Mouse (Mus musculus) midbrain, embryonic 15.5 days (tissue): ENCODE results near the gene Cops9. TPM values are rescaled to one million over a fixed set of nuclear protein-coding genes. Genes with fewer than 3 reads are reported as not detected.

Experiments
- ATAC-seq: fragments of 200-750 bp; cut with Nextera tagmentation; replicated peaks from 2 replicates; pipeline ENCODE4 v1.8.0; 2017; ENCODE audit warnings: moderate TSS enrichment
- H3K27ac ChIP-seq: fragments of 300-500 bp; sonication (generic); 2 replicates; pipeline ENCODE4 v1.5.1; 2015; ENCODE audit warnings: mild to moderate bottlenecking, inconsistent platforms
- H3K27me3 ChIP-seq: fragments of 300-500 bp; sonication (generic); replicated peaks from 2 replicates; pipeline ENCODE4 v1.6.1; 2015; ENCODE audit warnings: inconsistent platforms
- H3K36me3 ChIP-seq: fragments of 300-500 bp; sonication (generic); replicated peaks from 2 replicates; pipeline ENCODE4 v1.6.1; 2015; ENCODE audit warnings: inconsistent platforms
- H3K4me1 ChIP-seq: fragments of 300-500 bp; sonication (generic); 2 replicates; pipeline ENCODE4 v1.6.1; 2015; ENCODE audit warnings: inconsistent platforms
- H3K4me2 ChIP-seq: fragments of 300-500 bp; sonication (generic); 2 replicates; pipeline ENCODE4 v1.6.1; 2015; ENCODE audit warnings: inconsistent platforms, mild to moderate bottlenecking, moderate library complexity
- H3K4me3 ChIP-seq: fragments of 300-500 bp; sonication (generic); 2 replicates; pipeline ENCODE4 v1.5.1; 2015; ENCODE audit warnings: mild to moderate bottlenecking, inconsistent platforms
- H3K9ac ChIP-seq: fragments of 300-500 bp; sonication (generic); 2 replicates; pipeline ENCODE4 v1.6.1; 2015; ENCODE audit warnings: mild to moderate bottlenecking, inconsistent platforms
- H3K9me3 ChIP-seq: fragments of 300-500 bp; sonication (generic); 2 replicates; pipeline ENCODE4 v1.6.1; 2016; ENCODE audit warnings: inconsistent platforms
- WGBS: fragments of 180-500 bp; shearing (Covaris S2); methylation state at CpG from one replicate; pipeline ENCODE4 v1.1.7; 2015; ENCODE audit warnings: mixed read lengths; 5-methylcytosine and 5-hydroxymethylcytosine counted together
- polyA plus RNA-seq: library from polyadenylated mRNA; unstranded; fragments of >200 nt; fragmentation: Nextera tagmentation; extraction: Ambion mirVana; gene quantifications from 2 replicates; pipeline ENCODE4 v1.2.1, GENCODE M21; 2015

The Cops9 gene
- polyA plus RNA-seq, 1 experiment from 2014 or later, result 526 TPM

DNA sequence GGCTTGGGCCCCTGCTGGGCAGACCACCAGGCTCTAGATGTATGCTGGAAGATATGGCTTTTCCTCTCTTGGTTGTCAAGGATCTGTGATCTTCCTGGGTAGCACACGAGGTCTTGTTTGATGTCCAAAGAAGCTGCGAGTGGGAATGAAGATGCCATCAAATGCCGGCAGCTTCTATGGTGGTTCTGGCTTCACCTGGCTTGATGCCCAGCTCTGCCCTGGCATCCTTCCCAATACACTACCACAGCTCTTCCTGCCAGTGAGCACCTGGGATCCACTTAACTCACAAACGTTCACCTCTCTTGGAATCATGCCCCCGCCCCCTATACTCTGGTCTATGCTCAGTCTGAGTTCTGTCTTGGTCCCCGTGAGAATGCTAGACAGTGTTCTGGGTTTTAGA is 25.3 kb upstream of the Cops9 start:
- Histone ChIP-seq H3K36me3 (no peaks in the 10 kb centered on the region), H3K4me2 (no peak overlapping the region), H3K9ac (no peak overlapping the region), H3K4me3 (no peak overlapping the region), H3K9me3 (no peaks in the 10 kb centered on the region), H3K27me3 (no peaks in the 10 kb centered on the region), H3K27ac (no peak overlapping the region), H3K4me1 (no peaks in the 10 kb centered on the region)
- no peak for ATAC-seq
- WGBS, result 82% methylated on average over 6 of the region's 6 CpGs

DNA sequence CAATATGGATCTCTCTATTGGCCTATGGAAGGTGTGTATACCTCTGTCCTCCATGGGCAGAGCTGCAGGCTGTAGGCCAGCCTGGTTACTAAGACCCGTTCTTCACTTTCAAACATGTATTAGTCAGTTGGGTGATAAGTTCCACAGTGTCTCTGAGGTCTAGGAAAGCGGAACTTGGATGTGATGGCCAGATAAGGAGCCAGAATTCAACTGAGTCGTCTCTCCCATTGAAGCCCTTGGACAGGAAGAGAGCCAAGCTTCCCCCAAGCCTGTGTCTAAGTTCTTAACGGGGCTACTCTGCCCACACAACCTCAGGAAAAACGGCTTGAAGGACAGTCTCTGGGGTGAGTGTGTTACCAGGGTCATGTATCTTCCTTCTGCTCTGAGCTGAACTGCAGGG is 17.6 kb upstream of the Cops9 start:
- Histone ChIP-seq H3K4me1 (no peaks in the 10 kb centered on the region), H3K27ac (no peak overlapping the region), H3K9me3 (no peaks in the 10 kb centered on the region), H3K4me3 (no peak overlapping the region), H3K9ac (no peak overlapping the region), H3K36me3 (no peaks in the 10 kb centered on the region), H3K27me3 (no peaks in the 10 kb centered on the region), H3K4me2 (no peak overlapping the region)
- ATAC-seq, result no peak
- WGBS, result 75% methylated on average over 5 of the region's 5 CpGs

DNA sequence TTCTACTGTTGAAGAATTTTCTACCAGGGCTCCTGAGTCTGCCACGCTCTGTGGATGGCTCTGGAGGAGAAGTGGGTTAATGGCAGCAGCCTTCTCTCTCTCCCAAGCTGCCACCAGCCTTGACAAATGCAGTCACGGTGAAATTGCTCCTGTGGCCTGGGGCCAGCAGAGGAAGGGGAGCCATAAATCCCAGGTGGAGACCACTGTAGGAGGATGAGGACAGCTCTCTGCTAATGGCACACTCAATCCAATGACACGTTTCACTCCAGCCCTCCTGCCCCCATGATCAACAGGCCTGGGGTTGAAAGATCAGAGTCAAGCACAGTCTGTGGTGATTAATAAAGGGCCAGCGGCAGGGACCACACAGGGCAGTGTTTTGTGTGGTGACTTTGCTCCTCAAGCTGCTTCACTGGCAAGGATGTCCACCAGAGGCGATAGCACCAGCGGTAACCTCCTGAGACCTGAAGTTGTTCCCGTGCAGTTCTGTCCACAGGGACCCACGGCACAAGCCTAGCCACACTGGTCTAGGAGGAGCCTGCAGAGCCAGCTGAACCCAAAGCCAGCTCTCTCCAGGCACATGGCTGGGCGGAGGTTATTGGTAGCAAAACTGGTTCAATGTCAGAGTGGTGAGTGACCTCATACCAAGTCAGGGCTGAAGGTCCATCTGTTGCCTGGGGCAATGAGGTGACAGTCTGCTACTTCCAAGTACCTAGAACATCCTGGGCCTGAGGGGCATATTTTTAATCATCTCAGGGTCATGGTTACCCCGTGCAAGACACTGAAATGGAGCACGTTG is 15.4 kb upstream of the Cops9 start:
- Histone ChIP-seq H3K4me3 (no peak overlapping the region), H3K36me3 (no peaks in the 10 kb centered on the region), H3K9me3 (no peaks in the 10 kb centered on the region), H3K27ac (no peak overlapping the region), H3K4me2 (no peak overlapping the region), H3K9ac (no peak overlapping the region), H3K27me3 (no peaks in the 10 kb centered on the region), H3K4me1 (no peaks in the 10 kb centered on the region)
- WGBS, result 80% methylated on average over 11 of the region's 11 CpGs
- no peak for ATAC-seq

DNA sequence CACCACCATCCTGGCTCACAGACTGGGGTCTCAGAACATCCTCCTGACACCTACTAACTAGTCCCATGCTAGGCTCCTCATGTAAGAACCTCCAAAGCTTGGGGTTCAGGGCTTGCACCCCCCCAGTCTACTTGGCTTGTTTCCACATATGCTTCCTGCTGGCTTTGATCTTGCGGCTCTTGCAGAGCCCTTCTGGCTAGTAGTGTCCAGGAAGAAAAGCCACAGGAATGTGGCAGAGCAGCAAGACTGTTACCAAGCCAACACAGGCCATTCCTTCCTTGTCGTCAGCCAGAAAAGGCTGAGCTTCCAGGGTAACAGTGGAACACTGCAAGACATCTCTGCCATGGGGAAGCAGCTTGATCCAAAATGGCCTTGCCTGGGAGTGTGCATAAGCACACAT is 12.9 kb upstream of the Cops9 start:
- H3K27ac ChIP-seq, result no peak overlapping the region
- H3K36me3 ChIP-seq, result no peaks in the 10 kb centered on the region
- no peak for ATAC-seq
- H3K4me1 ChIP-seq, result no peaks in the 10 kb centered on the region
- H3K27me3 ChIP-seq, result no peaks in the 10 kb centered on the region
- 70% methylated on average over 2 of the region's 2 CpGs for WGBS
- H3K4me3 ChIP-seq, result no peak overlapping the region
- H3K9me3 ChIP-seq, result no peaks in the 10 kb centered on the region
- H3K9ac ChIP-seq, result no peak overlapping the region
- H3K4me2 ChIP-seq, result no peak overlapping the region

DNA sequence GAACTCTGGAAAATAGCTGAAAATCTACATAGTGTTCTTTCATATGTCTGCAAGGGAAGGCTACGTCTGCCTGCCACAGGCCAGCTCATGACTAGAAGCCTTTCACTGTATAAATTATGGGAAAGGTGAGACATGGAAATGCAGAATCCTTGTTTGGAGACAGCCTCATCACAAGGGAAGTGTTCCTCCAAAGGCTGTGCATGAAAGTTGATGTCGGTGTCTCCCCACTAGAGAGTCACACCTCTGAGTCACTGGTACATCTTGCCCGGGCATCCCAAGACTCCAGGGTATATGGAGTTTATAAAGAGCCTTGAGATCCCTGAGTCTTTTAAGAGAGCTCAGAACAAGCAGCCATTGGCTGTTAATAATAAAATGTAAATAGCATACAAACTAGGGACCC is 11.4 kb upstream of the Cops9 start:
- Histone ChIP-seq H3K27ac (no peak overlapping the region), H3K4me1 (0 out of 2 replicates have a peak, but pooled peaks cover 2% of the 10 kb centered on the region), H3K9ac (no peak overlapping the region), H3K27me3 (0 out of 2 replicates have a peak, but pooled peaks cover 2% of the 10 kb centered on the region), H3K36me3 (no peaks in the 10 kb centered on the region), H3K4me3 (no peak overlapping the region), H3K4me2 (no peak overlapping the region), H3K9me3 (no peaks in the 10 kb centered on the region)
- 93% methylated on average over 3 of the region's 3 CpGs for WGBS
- ATAC-seq, result no peak

DNA sequence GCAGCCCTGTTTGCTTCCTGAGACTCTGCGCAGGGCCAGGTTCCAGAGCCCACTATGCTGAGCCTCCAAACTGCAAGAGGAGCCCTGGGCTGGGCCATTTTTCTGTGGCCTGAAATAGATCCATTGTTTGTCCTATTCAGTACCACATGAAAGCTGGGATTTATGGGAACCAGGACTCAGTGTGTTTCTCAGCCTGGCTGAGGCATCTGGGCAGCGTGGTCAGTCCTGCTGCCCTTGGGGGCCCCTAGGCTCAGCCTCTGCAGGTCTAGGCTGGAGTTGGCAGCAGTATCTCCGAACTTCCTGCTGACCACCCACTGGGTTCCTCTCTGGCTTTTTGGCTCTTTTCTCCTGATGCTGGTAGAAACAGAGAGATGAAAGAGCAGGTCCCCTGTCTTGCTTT is 9.7 kb upstream of the Cops9 start:
- Histone ChIP-seq H3K27me3 (0 out of 2 replicates have a peak, but pooled peaks cover 3% of the 10 kb centered on the region), H3K27ac (no peak overlapping the region), H3K9me3 (no peaks in the 10 kb centered on the region), H3K4me1 (peaks cover 5% of the 10 kb centered on the region; the same call in 1 of the 2 replicates), H3K36me3 (no peaks in the 10 kb centered on the region), H3K4me3 (no peak overlapping the region), H3K9ac (no peak overlapping the region), H3K4me2 (no peak overlapping the region)
- ATAC-seq, result no peak
- WGBS, result 50% methylated on average over 3 of the region's 3 CpGs

DNA sequence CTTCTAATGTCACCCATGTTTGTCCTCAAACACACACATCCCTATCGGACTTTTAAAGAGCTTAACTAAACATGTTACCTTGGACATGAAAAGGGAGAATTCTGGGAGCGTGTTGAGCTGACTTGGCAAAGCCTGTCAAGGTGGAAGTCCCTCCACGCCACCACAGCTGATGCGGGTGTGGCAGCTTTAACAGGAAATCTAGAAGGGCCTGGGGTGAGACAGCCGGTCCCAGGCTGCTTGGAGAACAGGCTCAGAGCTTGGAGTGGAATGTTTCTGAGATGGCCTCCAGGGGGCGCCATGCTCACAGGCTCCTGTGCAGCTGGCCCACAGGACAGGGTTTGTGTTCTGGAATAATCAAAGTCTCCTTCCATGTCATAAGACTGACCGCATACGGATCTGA is 6.9 kb upstream of the Cops9 start, which contains the start of gene Otos:
Otos (minus strand) TSS at position 169 of the 400 bp plus-strand sequence.
- Histone ChIP-seq H3K36me3 (no peaks in the 10 kb centered on the region), H3K9me3 (no peaks in the 10 kb centered on the region), H3K4me1 (peaks cover 5% of the 10 kb centered on the region; the same call in 1 of the 2 replicates), H3K4me3 (no peak within 1 kb of the TSS), H3K27me3 (0 out of 2 replicates have a peak, but pooled peaks cover 3% of the 10 kb centered on the region), H3K27ac (no peak within 1 kb of the TSS), H3K4me2 (peak within 1 kb of the TSS; percentile 22), H3K9ac (peak within 1 kb of the TSS; percentile 16; the same call in 1 of the 2 replicates)
- peak; percentile 57 for ATAC-seq
- WGBS, result 27% methylated on average over 8 of the region's 8 CpGs

DNA sequence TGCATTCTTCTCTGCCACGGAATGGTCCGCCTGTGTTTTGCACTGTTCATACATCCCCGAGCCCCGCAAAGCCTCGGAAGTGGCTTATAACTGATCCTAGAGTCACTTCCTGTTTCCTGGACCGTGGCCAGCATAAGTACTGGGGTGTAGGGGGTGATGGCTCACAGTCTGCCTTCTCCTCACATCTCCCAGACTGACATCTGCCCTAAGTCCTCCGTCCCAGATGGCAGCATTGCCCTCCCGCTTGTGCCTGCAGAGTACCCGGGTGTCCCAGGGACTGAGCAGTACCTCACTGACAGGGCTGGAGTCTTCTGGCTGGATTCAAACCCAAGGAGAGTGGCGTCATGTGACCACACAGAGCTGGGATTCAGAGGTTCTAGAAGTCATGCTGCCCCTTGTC is 6.4 kb upstream of the Cops9 start:
- Histone ChIP-seq H3K27ac (no peak overlapping the region), H3K4me1 (peaks cover 5% of the 10 kb centered on the region; the same call in 1 of the 2 replicates), H3K4me3 (no peak overlapping the region), H3K9me3 (no peaks in the 10 kb centered on the region), H3K9ac (peak overlapping the region; percentile 16; the same call in 1 of the 2 replicates), H3K27me3 (0 out of 2 replicates have a peak, but pooled peaks cover 3% of the 10 kb centered on the region), H3K36me3 (no peaks in the 10 kb centered on the region), H3K4me2 (peak overlapping the region; percentile 22)
- 57% methylated on average over 10 of the region's 10 CpGs for WGBS
- no peak; the same call in 1 of the 2 replicates for ATAC-seq

DNA sequence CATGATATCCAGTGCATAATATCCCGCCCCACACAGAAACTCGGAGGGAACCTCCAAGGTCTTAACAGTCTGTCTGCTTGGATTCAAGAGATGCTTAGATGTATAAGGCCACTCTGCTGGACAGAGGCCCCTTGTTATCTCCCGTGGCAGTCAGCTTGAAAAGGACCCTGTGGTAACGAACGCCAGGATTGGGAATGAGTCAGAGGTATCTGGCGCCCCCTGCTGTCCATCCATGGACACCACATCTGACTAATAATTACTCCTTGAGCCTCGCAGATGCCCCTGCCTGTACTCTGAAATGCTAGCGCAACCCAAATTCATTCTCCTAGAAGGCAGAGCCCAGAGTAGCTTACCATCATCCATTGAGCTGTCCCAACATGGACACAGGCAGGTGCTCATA is 6.0 kb upstream of the Cops9 start:
- H3K36me3 ChIP-seq, result no peaks in the 10 kb centered on the region
- peak overlapping the region; percentile 22 for H3K4me2 ChIP-seq
- H3K4me3 ChIP-seq, result no peak overlapping the region
- peak; percentile 57 for ATAC-seq
- 9% methylated on average over 8 of the region's 8 CpGs for WGBS
- H3K4me1 ChIP-seq, result peaks cover 6% of the 10 kb centered on the region; the same call in 1 of the 2 replicates
- 0 out of 2 replicates have a peak overlapping the region, but pooled peaks have one; percentile 16 for H3K9ac ChIP-seq
- H3K27me3 ChIP-seq, result 0 out of 2 replicates have a peak, but pooled peaks cover 3% of the 10 kb centered on the region
- H3K27ac ChIP-seq, result no peak overlapping the region
- H3K9me3 ChIP-seq, result no peaks in the 10 kb centered on the region

DNA sequence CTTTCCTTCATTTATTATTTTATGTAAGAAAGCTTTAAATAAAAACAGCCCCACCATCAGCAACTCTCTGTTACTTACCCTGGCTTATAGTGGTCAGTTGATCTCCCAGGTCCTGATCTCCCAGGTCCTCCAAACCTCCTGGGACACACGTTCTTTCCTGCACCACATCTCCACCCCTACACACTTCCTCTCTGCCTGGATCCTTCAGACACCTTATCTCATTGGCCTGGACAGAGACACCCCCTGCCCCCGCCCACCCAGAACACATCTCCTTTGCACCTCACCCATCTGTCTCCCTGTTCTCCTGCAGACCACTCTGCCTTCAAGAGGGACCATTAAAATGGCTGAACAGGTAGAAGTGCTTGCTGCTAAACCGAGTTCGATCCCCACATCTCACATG is 5.2 kb upstream of the Cops9 start:
- Histone ChIP-seq H3K9me3 (no peaks in the 10 kb centered on the region), H3K4me2 (no peak overlapping the region), H3K4me3 (no peak overlapping the region), H3K4me1 (peaks cover 11% of the 10 kb centered on the region), H3K9ac (no peak overlapping the region), H3K27ac (no peak overlapping the region), H3K27me3 (0 out of 2 replicates have a peak, but pooled peaks cover 3% of the 10 kb centered on the region), H3K36me3 (no peaks in the 10 kb centered on the region)
- WGBS, result 84% methylated on average over 4 of the region's 4 CpGs
- no peak for ATAC-seq

DNA sequence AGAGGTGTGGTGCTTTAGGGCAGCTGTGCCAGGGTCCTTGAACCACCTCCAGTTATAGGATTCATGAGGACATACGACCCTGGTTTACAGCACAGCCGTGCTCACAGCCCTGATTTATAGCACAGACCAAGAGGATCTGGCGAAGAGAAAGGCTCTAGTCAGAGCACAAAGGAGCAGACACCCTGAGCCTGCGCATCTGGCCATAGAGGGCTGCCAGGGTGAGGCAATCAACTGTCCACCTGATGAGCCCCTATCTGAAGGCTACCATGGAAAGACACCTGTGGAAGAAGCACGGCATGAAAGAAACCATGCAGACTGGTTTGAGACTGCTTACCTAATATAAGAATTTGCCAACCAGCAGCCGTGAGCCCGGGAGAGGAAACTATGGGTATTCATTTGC is 4.8 kb upstream of the Cops9 start:
- H3K27ac ChIP-seq, result no peak overlapping the region
- H3K4me3 ChIP-seq, result no peak overlapping the region
- no peak overlapping the region for H3K4me2 ChIP-seq
- H3K9me3 ChIP-seq, result no peaks in the 10 kb centered on the region
- 0 out of 2 replicates have a peak, but pooled peaks cover 3% of the 10 kb centered on the region for H3K27me3 ChIP-seq
- 78% methylated on average over 7 of the region's 7 CpGs for WGBS
- no peaks in the 10 kb centered on the region for H3K36me3 ChIP-seq
- peaks cover 11% of the 10 kb centered on the region for H3K4me1 ChIP-seq
- ATAC-seq, result no peak
- no peak overlapping the region for H3K9ac ChIP-seq

DNA sequence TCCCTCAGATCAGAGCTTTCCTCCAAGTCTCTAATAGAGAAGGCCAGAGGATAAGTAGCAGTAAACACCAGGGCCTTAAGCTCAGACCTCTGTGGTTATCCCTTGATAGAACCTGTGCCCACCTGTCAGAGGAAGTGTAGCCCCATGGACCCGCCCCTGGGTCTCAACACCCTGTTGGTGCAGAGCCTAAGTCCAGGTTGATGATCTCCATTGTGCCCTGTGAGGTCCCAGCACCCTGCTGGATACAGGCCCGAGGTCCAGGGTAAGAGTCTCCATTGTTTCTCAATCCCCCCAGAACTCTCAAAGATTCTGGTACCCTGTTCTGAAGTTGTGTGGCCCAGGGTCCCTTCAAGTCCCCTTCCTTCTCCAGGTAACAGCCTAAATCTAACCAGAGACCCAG is 4.3 kb upstream of the Cops9 start:
- Histone ChIP-seq H3K4me2 (no peak overlapping the region), H3K27ac (no peak overlapping the region), H3K9ac (no peak overlapping the region), H3K4me3 (no peak overlapping the region), H3K27me3 (0 out of 2 replicates have a peak, but pooled peaks cover 3% of the 10 kb centered on the region), H3K9me3 (no peaks in the 10 kb centered on the region), H3K4me1 (peaks cover 13% of the 10 kb centered on the region), H3K36me3 (no peaks in the 10 kb centered on the region)
- no peak for ATAC-seq
- WGBS, result 45% methylated on average over 2 of the region's 2 CpGs
